Mouse (Mus musculus) G1E (cell line): ENCODE results near the gene Olfr414. TPM values are rescaled to one million over a fixed set of nuclear protein-coding genes. Genes with fewer than 3 reads are reported as not detected.

Experiments
- ATAC-seq: 2 replicates; pipeline ENCODE4 v1.8.0; 2016; ENCODE audit warnings: mild to moderate bottlenecking; ENCODE audit not compliant: insufficient number of reproducible peaks, poor library complexity, low FRiP score, severe bottlenecking; ENCODE audit errors: extremely low read depth
- DNase-seq: peaks from one replicate; pipeline ENCODE4 v3.0.0; 2012; ENCODE audit warnings: low spot score
- H3K27me3 ChIP-seq: 2 replicates; pipeline ENCODE4 v1.6.1; 2012; ENCODE audit warnings: mild to moderate bottlenecking, low read length, inconsistent platforms; ENCODE audit not compliant: insufficient read depth
- H3K36me3 ChIP-seq: replicated peaks from 2 replicates; pipeline ENCODE3; 2012; ENCODE audit warnings: mild to moderate bottlenecking, inconsistent platforms
- H3K4me1 ChIP-seq: 2 replicates; pipeline ENCODE4 v1.6.1; 2012; ENCODE audit warnings: low read depth, low read length, inconsistent platforms, mixed read lengths; ENCODE audit not compliant: insufficient read depth
- H3K4me3 ChIP-seq: 2 replicates; pipeline ENCODE4 v1.5.1; 2012; ENCODE audit warnings: low read depth, mild to moderate bottlenecking, inconsistent platforms, low read length, moderate library complexity, mixed read lengths
- H3K9me3 ChIP-seq: replicated peaks from 2 replicates; pipeline ENCODE4 v1.6.1; 2012; ENCODE audit warnings: inconsistent platforms
- CTCF ChIP-seq: IDR thresholded peaks from 2 replicates; pipeline ENCODE4 v1.5.1; 2012; ENCODE audit warnings: low read depth, low read length, inconsistent platforms, mixed read lengths
- GATA1 ChIP-seq: IDR thresholded peaks from 2 replicates; pipeline ENCODE4 v1.6.1; 2012; ENCODE audit warnings: borderline replicate concordance, low read length, inconsistent platforms, mixed read lengths
- GATA2 ChIP-seq: IDR thresholded peaks from 2 replicates; pipeline ENCODE4 v1.6.1; 2012; ENCODE audit warnings: low read depth, low read length, inconsistent platforms, borderline replicate concordance
- POLR2AphosphoS5 ChIP-seq: IDR thresholded peaks from 2 replicates; pipeline ENCODE4 v1.6.1; 2012; ENCODE audit warnings: low read depth, low read length, inconsistent platforms; ENCODE audit not compliant: insufficient replicate concordance
- TAL1 ChIP-seq: conservative IDR thresholded peaks from 2 replicates; pipeline ENCODE4 v1.6.1; 2012; ENCODE audit warnings: low read depth, low read length, inconsistent platforms, mixed read lengths
- polyA plus RNA-seq: library from polyadenylated mRNA; stranded (reverse); fragments of >175 nt; gene quantifications from 2 replicates; pipeline ENCODE4 v1.2.3, GENCODE M21; 2012
- total RNA-seq, 2 experiments: library from RNA; stranded (forward) in 1 of 2; stranded (reverse) in 1 of 2; fragments of 200-1000 nt in 1 of 2; fragments of >200 nt in 1 of 2; fragmentation: Nextera tagmentation in 1 of 2; gene quantifications; 2 replicates each; pipeline ENCODE4 v1.2.3; 2014 to 2017

Olfr414 gene
- total RNA-seq (2014; fragmentation: Nextera tagmentation) (not detected in 2 replicates), total RNA-seq (2017) (0.06 and 0.16 TPM in 2 replicates), polyA plus RNA-seq (not detected in 2 replicates)

DNA sequence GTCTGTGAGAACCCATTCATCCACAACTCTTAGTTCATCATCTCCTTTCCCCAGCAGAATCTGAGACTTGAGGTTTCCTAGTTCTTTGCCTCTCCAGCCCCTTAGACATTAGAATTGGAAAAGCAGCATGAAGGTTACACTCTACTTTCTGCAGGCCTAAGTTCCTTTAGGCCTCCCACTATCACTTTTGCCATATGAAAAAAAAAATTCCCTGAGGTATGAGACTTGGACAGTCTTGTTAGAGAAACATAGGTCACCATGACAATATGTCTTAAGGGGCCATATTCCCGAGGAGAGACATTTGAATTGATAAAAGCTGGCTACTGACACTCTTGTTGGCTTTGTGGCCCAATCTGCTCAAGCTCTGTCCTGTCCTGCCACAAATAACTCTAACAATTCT, at the start of gene Olfr414:
Gene Olfr414 (plus strand): TSS at position 301 of the 400 bp plus-strand sequence.
- H3K9me3 ChIP-seq: no peaks in the 10 kb centered on the region
- DNase-seq (no peak), ATAC-seq (no peak)
- no peaks in the 10 kb centered on the region for H3K27me3 ChIP-seq
- H3K4me3 ChIP-seq: no peak within 1 kb of the TSS
- H3K4me1 ChIP-seq: no peaks in the 10 kb centered on the region
- no peak for TF ChIP-seq GATA1
- no peak for TF ChIP-seq POLR2AphosphoS5
- TF ChIP-seq TAL1: no peak
- TF ChIP-seq GATA2: no peak
- TF ChIP-seq CTCF: no peak
- no peaks in the 10 kb centered on the region for H3K36me3 ChIP-seq

DNA sequence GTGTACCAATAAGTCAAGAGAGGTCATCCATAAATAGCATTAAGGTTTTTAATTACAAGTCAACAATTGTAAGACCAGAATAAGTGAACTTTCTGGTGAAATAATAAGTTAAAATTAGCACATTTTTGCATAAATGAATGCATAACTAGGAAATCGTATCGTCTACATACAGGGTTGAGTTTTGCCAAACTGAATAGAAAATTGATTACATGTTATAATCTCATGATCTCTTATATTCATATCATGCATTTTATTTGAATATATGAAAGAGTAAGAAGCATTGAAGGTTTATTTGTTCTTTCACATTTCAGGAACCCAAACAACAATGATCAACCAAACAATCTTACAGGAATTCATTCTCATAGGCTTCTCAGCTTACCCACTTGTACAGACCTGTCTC, 33.1 kb upstream of the Olfr414 start, which contains the start of gene Olfr248:
Gene Olfr248 (plus strand): TSS at position 301 of the 400 bp plus-strand sequence.
- Histone ChIP-seq H3K36me3 (no peaks in the 10 kb centered on the region), H3K4me3 (no peak within 1 kb of the TSS), H3K4me1 (no peaks in the 10 kb centered on the region), H3K27me3 (no peaks in the 10 kb centered on the region), H3K9me3 (no peaks in the 10 kb centered on the region)
- TF ChIP-seq GATA1 (no peak), POLR2AphosphoS5 (no peak), TAL1 (no peak), CTCF (no peak), GATA2 (no peak)
- DNase-seq (no peak), ATAC-seq (no peak)

DNA sequence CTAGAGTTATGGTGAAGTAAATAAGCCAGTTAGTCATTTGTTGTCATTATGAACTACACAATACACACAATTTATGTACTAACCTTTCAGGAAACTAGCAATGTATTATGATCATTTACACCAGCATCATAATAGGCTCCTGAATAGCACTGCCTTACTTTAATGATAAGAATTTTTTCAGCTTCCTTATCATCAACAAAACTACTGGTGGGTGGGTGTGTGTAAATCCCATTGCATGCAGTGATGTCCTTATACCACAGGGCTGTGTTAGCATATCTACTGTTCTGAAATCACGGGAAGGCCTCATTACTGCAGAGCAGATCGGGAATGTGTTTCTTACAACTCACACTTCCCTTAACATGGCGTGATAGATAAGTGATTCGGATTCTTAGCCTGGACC, 905 bp upstream of the Olfr414 start:
- ATAC-seq (no peak), DNase-seq (no peak)
- H3K4me3 ChIP-seq: no peak overlapping the region

DNA sequence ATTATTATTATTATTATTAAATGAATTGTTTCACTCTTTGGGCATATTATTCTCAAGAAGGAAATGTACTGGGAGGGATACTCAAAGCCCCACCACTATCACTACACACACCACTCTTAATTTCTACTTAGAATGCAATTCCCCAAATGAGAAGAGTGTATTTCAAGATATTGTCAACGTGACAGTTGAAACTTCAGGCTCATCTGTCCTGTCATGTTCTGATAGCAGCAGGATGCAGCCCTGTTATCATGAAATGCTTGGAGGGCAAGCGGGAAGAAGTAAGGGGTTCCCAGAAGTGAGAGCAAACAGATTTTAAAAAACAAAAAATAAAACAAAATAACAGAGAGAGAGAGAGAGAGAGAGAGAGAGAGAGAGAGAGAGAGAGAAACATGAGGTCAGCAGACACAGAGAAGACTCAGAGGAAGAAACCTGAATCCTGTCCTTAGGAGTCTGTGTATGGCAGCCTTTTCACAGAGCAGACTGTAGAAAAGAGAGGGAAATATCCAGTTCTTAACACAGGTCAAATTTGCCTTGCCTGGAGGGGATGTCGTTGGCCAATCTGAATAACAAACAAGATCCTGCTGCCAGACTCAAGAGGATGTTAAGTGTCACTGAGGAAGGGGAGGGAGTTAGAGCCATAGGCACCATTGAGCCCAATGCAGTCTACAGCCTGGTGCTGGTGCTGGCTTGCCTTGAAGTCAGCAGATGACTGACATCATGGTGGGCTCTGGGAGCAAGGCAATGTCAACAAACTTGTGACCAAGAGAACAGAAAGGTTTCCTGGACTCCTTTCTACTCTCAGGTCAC, 2.5 kb downstream of the Olfr414 start:
- Histone ChIP-seq H3K4me1 (no peaks in the 10 kb centered on the region), H3K36me3 (no peaks in the 10 kb centered on the region), H3K9me3 (no peaks in the 10 kb centered on the region), H3K27me3 (no peaks in the 10 kb centered on the region), H3K4me3 (no peak overlapping the region)
- DNase-seq: no peak
- ATAC-seq: no peak
- TF ChIP-seq CTCF: no peak
- TF ChIP-seq TAL1: no peak
- TF ChIP-seq GATA1: no peak
- no peak for TF ChIP-seq GATA2
- no peak for TF ChIP-seq POLR2AphosphoS5

More for the DNA sequence above, 905 bp upstream of the Olfr414 start:
- no peaks in the 10 kb centered on the region for H3K27me3 ChIP-seq
- H3K4me1 ChIP-seq: no peaks in the 10 kb centered on the region
- no peak for TF ChIP-seq GATA2
- no peak for TF ChIP-seq GATA1
- TF ChIP-seq TAL1: no peak
- TF ChIP-seq POLR2AphosphoS5: no peak
- no peak for TF ChIP-seq CTCF
- no peaks in the 10 kb centered on the region for H3K36me3 ChIP-seq
- no peaks in the 10 kb centered on the region for H3K9me3 ChIP-seq

DNA sequence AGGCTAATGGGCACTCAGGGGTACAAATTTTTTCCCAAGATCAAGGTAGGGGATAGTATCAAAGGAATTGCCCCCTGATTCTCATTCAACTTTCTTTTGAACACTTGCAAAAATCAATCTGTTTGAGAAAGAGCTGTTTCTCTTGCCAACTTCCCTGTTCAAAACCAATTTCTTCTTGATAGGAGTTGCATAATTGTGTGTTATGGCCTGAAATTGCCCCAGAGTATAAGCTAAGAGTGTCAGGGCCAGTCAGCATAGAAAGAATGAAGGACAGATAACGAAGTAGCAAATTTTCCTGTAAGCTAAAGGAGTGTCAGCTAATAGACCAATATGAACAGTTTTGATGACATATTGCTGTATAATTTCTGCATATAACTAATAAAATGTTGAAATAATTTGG, 3.5 kb downstream of the Olfr414 start:
- H3K4me3 ChIP-seq: no peak overlapping the region

DNA sequence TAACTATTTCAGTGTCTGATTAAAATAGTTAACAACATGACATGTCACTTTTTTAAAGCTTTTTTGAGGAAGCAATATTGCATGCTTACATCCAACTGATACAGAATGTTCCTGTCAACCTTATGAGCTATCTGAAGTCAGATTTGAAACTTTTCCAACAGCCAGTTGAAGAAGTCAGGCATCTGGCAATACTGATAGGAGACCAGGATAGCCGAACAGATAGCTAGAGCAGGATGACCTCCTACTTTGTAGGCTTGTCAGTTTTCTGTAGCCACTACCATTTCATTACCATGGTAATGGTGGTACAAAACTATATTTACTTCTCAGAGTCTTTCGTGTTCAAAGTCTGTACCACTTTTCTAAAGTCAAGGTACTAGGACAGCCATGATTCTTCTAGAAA, 4.5 kb downstream of the Olfr414 start:
- no peaks in the 10 kb centered on the region for H3K9me3 ChIP-seq
- TF ChIP-seq CTCF (no peak), POLR2AphosphoS5 (no peak), GATA2 (no peak), TAL1 (no peak)
- no peak overlapping the region for H3K4me3 ChIP-seq
- no peaks in the 10 kb centered on the region for H3K36me3 ChIP-seq
- no peaks in the 10 kb centered on the region for H3K4me1 ChIP-seq
- ATAC-seq (no peak), DNase-seq (no peak)
- H3K27me3 ChIP-seq: no peaks in the 10 kb centered on the region

More for the DNA sequence above, 3.5 kb downstream of the Olfr414 start:
- TF ChIP-seq POLR2AphosphoS5 (no peak), CTCF (no peak), GATA2 (no peak), TAL1 (no peak), GATA1 (no peak)
- ATAC-seq (no peak), DNase-seq (no peak)
- H3K36me3 ChIP-seq: no peaks in the 10 kb centered on the region
- H3K4me1 ChIP-seq: no peaks in the 10 kb centered on the region
- H3K27me3 ChIP-seq: no peaks in the 10 kb centered on the region
- H3K9me3 ChIP-seq: no peaks in the 10 kb centered on the region
